14 mouse cellular contexts compared by ENCODE assay signal in the genomic region with DNA sequence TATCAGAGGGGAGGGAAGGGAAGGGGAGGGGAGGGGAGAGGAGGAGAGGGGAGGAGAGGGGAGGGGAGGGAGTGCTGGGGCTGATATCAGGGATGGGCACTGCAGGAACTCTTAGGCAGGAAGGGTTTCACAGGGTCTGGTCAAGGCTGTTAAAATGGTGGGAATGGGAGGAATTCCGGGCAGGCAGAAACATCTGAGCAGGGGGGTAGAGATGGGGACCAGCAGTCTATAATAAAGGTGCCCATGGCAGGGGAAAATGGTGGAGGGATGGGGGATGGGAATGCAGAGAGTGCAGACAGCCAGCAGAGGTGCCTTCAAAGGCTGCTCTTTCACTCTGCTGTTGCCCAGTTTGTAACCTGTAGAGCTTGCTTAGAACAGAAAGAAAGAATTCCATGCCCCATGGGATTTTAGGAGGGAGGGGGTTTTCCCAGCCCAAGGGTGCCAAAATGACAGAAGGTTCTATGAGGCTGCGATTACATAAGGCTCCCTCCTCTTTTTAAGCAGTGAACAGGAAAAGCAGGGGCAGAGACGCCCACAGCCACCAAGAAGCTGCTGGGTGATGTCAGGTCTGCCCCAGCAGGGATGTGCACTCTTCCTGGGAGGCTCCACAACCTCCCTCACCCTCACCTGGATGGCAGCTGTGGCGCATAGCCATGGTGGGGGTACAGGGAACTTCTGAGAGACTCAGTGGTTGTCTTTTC.
A peak's percentile ranks its signal among the peaks of the same experiment; 100 is the strongest.
DNase-seq lines count a peak whose midpoint lies in the region; ATAC-seq and TF ChIP-seq lines count a peak whose summit lies in the region.
"Had no signal": no experiment of that assay in that cellular context is flagged by ENCODE, and none has a peak within 500 bp of the region (broad histone marks: within the 10 kb centered on the region; RNA-seq: fewer than 3 reads in every experiment).

No protein-coding gene starts in this region.

- no peak for DNase-seq in heart, postnatal 36 days
- no peak for DNase-seq in neural tube, embryonic 10.5 days (ENCODE audit: extremely low spot score, low spot score)
- peak; percentile 78 to 82 for DNase-seq in left cerebral cortex, adult 9 months (ENCODE audit: low spot score in 2 of 2)
- no peak for DNase-seq in embryo, embryonic 10.5 days (ENCODE audit: low spot score)
- no peak for DNase-seq in stomach, postnatal 0 days (ENCODE audit: low spot score)
- no peak for DNase-seq in lung, postnatal 14 days
- DNase-seq: gastrocnemius, postnatal 14 days; retina, postnatal 1 day; thymus, postnatal 14 days had no signal

- H3K36me3 ChIP-seq in heart, embryonic 13.5 days: no peaks in the 10 kb centered on the region
- no peaks in the 10 kb centered on the region for H3K36me3 ChIP-seq in neural tube, embryonic 13.5 days
- no peaks in the 10 kb centered on the region for H3K36me3 ChIP-seq in stomach, postnatal 0 days (ENCODE audit: control insufficient read depth, insufficient read depth, low read length)
- H3K36me3 ChIP-seq: embryonic facial prominence, embryonic 12.5 days; limb, embryonic 15.5 days; midbrain, embryonic 12.5 days had no signal

- H3K4me2 ChIP-seq in heart, embryonic 13.5 days: no peak overlapping the region
- no peak overlapping the region for H3K4me2 ChIP-seq in neural tube, embryonic 13.5 days
- no peak overlapping the region for H3K4me2 ChIP-seq in stomach, postnatal 0 days (replicated peaks; ENCODE audit: low read depth)
- H3K4me2 ChIP-seq: embryonic facial prominence, embryonic 12.5 days; limb, embryonic 15.5 days; midbrain, embryonic 12.5 days had no signal

- no peaks in the 10 kb centered on the region for H3K9me3 ChIP-seq in heart, embryonic 13.5 days
- H3K9me3 ChIP-seq in neural tube, embryonic 13.5 days: no peaks in the 10 kb centered on the region
- H3K9me3 ChIP-seq in stomach, postnatal 0 days (ENCODE audit: control insufficient read depth, low read length): no peaks in the 10 kb centered on the region
- H3K9me3 ChIP-seq: embryonic facial prominence, embryonic 12.5 days; limb, embryonic 15.5 days; midbrain, embryonic 12.5 days had no signal

- no peak for TF ChIP-seq EP300 in stomach, postnatal 0 days (optimal IDR thresholded peaks at IDR 0.05)

- H3K4me3 ChIP-seq in heart, embryonic 13.5 days: no peak overlapping the region
- no peak overlapping the region for H3K4me3 ChIP-seq in neural tube, embryonic 13.5 days
- no peak overlapping the region for H3K4me3 ChIP-seq in stomach, postnatal 0 days (ENCODE audit: low read depth, low read length)
- H3K4me3 ChIP-seq: embryonic facial prominence, embryonic 12.5 days; limb, embryonic 15.5 days; midbrain, embryonic 12.5 days had no signal

- WGBS in heart, embryonic 13.5 days: 32% methylated on average over 4 of the region's 4 CpGs
- WGBS in neural tube, embryonic 13.5 days: 41% methylated on average over 4 of the region's 4 CpGs
- 58% methylated on average over 4 of the region's 4 CpGs for WGBS in stomach, postnatal 0 days

- no peak for TF ChIP-seq CTCF in stomach, postnatal 0 days (IDR thresholded peaks at IDR 0.05; ENCODE audit: low read depth)

- H3K4me1 ChIP-seq in heart, embryonic 13.5 days: peaks cover 47% of the 10 kb centered on the region
- peaks cover 18% of the 10 kb centered on the region for H3K4me1 ChIP-seq in neural tube, embryonic 13.5 days (replicated peaks)
- no peaks in the 10 kb centered on the region for H3K4me1 ChIP-seq in stomach, postnatal 0 days (replicated peaks; ENCODE audit: control insufficient read depth, insufficient read depth)

- no peaks in the 10 kb centered on the region for H3K27me3 ChIP-seq in heart, embryonic 13.5 days (replicated peaks)
- H3K27me3 ChIP-seq in neural tube, embryonic 13.5 days: peaks cover 4% of the 10 kb centered on the region; the same call in 1 of the 2 replicates
- H3K27me3 ChIP-seq in stomach, postnatal 0 days (ENCODE audit: control insufficient read depth, insufficient read depth, low read length): no peaks in the 10 kb centered on the region
- H3K27me3 ChIP-seq: limb, embryonic 15.5 days had no signal

- H3K9ac ChIP-seq in heart, embryonic 13.5 days: peak overlapping the region; percentile 5; the same call in 1 of the 2 replicates
- H3K9ac ChIP-seq in neural tube, embryonic 13.5 days: no peak overlapping the region
- H3K9ac ChIP-seq in stomach, postnatal 0 days (ENCODE audit: low read length): no peak overlapping the region; the same call in 1 of the 2 replicates
- H3K9ac ChIP-seq: embryonic facial prominence, embryonic 12.5 days; limb, embryonic 15.5 days; midbrain, embryonic 12.5 days had no signal

- intact Hi-C loops in heart, postnatal 36 days (cut with DNase I): no loop called here

- peak; percentile 35; the same call in 1 of the 2 replicates for ATAC-seq in heart, embryonic 13.5 days (ENCODE audit: extremely low read depth, insufficient number of reproducible peaks, low FRiP score, low TSS enrichment)
- ATAC-seq in neural tube, embryonic 13.5 days (ENCODE audit: low read depth): peak; percentile 7; the same call in 1 of the 2 replicates
- no peak for ATAC-seq in stomach, postnatal 0 days (ENCODE audit: low FRiP score, low TSS enrichment)

- peak overlapping the region; percentile 83 for H3K27ac ChIP-seq in heart, embryonic 13.5 days (replicated peaks)
- no peak overlapping the region for H3K27ac ChIP-seq in neural tube, embryonic 13.5 days (replicated peaks)
- no peak overlapping the region for H3K27ac ChIP-seq in stomach, postnatal 0 days (replicated peaks)
- H3K27ac ChIP-seq: embryonic facial prominence, embryonic 12.5 days; limb, embryonic 15.5 days; midbrain, embryonic 12.5 days had no signal

Comparison
In these comparisons a context has a peak if more than half of its experiments do, and no peak if none do; other contexts are left out.
1. DNase-seq: peak in left cerebral cortex, adult 9 months (2 of 2); none in heart, postnatal 36 days (0 of 2), neural tube, embryonic 10.5 days (single experiment), embryo, embryonic 10.5 days (single experiment), stomach, postnatal 0 days (single experiment) and lung, postnatal 14 days (single experiment).